In genomic region chr16:91568960-91569359, GRCm38 (mm10) we compare ENCODE assay signal across 19 mouse cellular contexts.
"Had no signal": no experiment of that assay in that cellular context is flagged by ENCODE, and none has a peak within 500 bp of the region (broad histone marks: within the 10 kb centered on the region; RNA-seq: fewer than 3 reads in every experiment).

No protein-coding gene starts in this region.

- H3K27me3 ChIP-seq: heart, embryonic 12.5 days; hindbrain, embryonic 13.5 days; hindbrain, embryonic 15.5 days; limb, embryonic 13.5 days; limb, embryonic 15.5 days had no signal

- H3K4me3 ChIP-seq: heart, embryonic 12.5 days; hindbrain, embryonic 13.5 days; hindbrain, embryonic 15.5 days; limb, embryonic 13.5 days; limb, embryonic 15.5 days; liver, embryonic 12.5 days had no signal

- ATAC-seq: forebrain, postnatal 0 days; hindbrain, postnatal 0 days; intestine, embryonic 16.5 days; liver, embryonic 12.5 days had no signal

- H3K4me2 ChIP-seq: heart, embryonic 12.5 days; hindbrain, embryonic 13.5 days; hindbrain, embryonic 15.5 days; limb, embryonic 13.5 days; limb, embryonic 15.5 days; liver, embryonic 12.5 days had no signal

- H3K4me1 ChIP-seq: hindbrain, embryonic 13.5 days; hindbrain, embryonic 15.5 days; limb, embryonic 15.5 days had no signal

- H3K9ac ChIP-seq: forebrain, postnatal 0 days; heart, embryonic 12.5 days; hindbrain, embryonic 13.5 days; hindbrain, embryonic 15.5 days; limb, embryonic 13.5 days; limb, embryonic 15.5 days; liver, embryonic 12.5 days had no signal

- H3K27ac ChIP-seq: hindbrain, embryonic 13.5 days; hindbrain, embryonic 15.5 days; hindbrain, postnatal 0 days; limb, embryonic 13.5 days; limb, embryonic 15.5 days; liver, embryonic 12.5 days had no signal

- DNase-seq: forebrain, postnatal 0 days; gastrocnemius, postnatal 14 days; gastrocnemius, postnatal 36 days; heart, postnatal 14 days; heart, postnatal 36 days; kidney, adult 18-20 months; kidney, adult 8-10 months; kidney, postnatal 36 days; layer of hippocampus, adult 9-11 months; layer of hippocampus, postnatal 36 days; left cerebral cortex, postnatal 4 days had no signal

- H3K9me3 ChIP-seq: heart, embryonic 12.5 days; hindbrain, embryonic 13.5 days; hindbrain, embryonic 15.5 days; limb, embryonic 13.5 days; limb, embryonic 15.5 days; liver, embryonic 12.5 days had no signal
